Mouse (Mus musculus): ENCODE measurements around the gene Zxdb.
"Not testable (repeated sequence)": the region's sequence is repeated elsewhere in the genome, so short reads cannot be mapped to it uniquely, and the experiment has no call there.

The Zxdb gene

GRCm38 (mm10) chrX:94724192-94724971, at the start of gene Zxdb:
TSS of gene Zxdb (plus strand) at chrX:94724569.
- DNase-seq: not testable (repeated sequence)

- peak; percentile 65 for DNase-seq
Measured at GRCm38 (mm10) chrX:94674977-94675376, 49.4 kb upstream of the Zxdb start.

- not testable (repeated sequence) for DNase-seq
Measured at GRCm38 (mm10) chrX:94681581-94681980, 42.8 kb upstream of the Zxdb start.

GRCm38 (mm10) chrX:94689593-94689992, 34.8 kb upstream of the Zxdb start:
- DNase-seq: not testable (repeated sequence)

GRCm38 (mm10) chrX:94706676-94707075, 17.7 kb upstream of the Zxdb start:
- not testable (repeated sequence) for DNase-seq

- DNase-seq: not testable (repeated sequence)
Measured at GRCm38 (mm10) chrX:94709752-94710151, 14.6 kb upstream of the Zxdb start.

GRCm38 (mm10) chrX:94724972-94725569, 702 bp downstream of the Zxdb start:
- peak; percentile 43 for DNase-seq

- DNase-seq: not testable (repeated sequence)
Measured at GRCm38 (mm10) chrX:94725627-94726083, 1.3 kb downstream of the Zxdb start.

GRCm38 (mm10) chrX:94731596-94731995, 7.2 kb downstream of the Zxdb start:
- DNase-seq: no peak

- no peak for DNase-seq
Measured at GRCm38 (mm10) chrX:94753733-94754132, 29.4 kb downstream of the Zxdb start.

GRCm38 (mm10) chrX:94759959-94760358, 35.6 kb downstream of the Zxdb start:
- DNase-seq: no peak

GRCm38 (mm10) chrX:94773876-94774275, 49.5 kb downstream of the Zxdb start:
- no peak for DNase-seq

All from thymus, postnatal 4 days (tissue).